ENCODE assay signal across 13 mouse cellular contexts in the genomic region with DNA sequence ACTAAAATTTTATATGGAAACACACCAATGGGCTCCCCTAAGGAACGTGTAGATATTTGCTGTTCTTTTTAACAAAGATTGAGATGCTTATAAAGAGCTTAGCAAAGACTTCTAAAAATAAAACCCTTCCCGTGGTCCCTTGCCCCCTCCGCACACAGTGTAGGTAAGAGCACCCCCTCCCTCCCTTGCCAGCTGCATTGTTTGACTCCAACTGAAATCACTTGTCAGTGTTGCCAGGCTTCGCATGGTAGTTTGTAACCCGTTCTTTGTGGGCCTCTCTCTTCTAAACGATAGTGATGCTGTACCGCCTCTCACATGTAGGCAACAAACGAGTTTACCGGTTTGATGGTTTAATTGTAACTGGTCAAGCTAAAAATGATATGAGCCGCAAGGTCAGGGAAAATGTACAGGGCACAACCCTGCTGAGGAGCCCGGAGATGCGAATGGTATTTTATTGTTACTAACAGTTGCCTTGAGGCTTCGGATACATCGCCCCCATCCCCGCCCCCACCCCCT.
A peak's percentile ranks its signal among the peaks of the same experiment; 100 is the strongest.
DNase-seq lines count a peak whose midpoint lies in the region; ATAC-seq lines count a peak whose summit lies in the region.
"Had no signal": no experiment of that assay in that cellular context is flagged by ENCODE, and none has a peak within 500 bp of the region (broad histone marks: within the 10 kb centered on the region; RNA-seq: fewer than 3 reads in every experiment).

No protein-coding gene starts in this region.

- peaks cover 12% of the 10 kb centered on the region for H3K4me1 ChIP-seq in heart, embryonic 16.5 days (ENCODE audit: control insufficient read depth, insufficient read depth, low read length)
- peaks cover 38% of the 10 kb centered on the region for H3K4me1 ChIP-seq in forebrain, embryonic 10.5 days
- H3K4me1 ChIP-seq in hindbrain, embryonic 13.5 days (replicated peaks): peaks cover 52% of the 10 kb centered on the region
- H3K4me1 ChIP-seq in midbrain, embryonic 15.5 days: peaks cover 38% of the 10 kb centered on the region

- no peak overlapping the region for H3K27ac ChIP-seq in heart, embryonic 16.5 days (ENCODE audit: low read length)
- H3K27ac ChIP-seq in forebrain, embryonic 10.5 days: no peak overlapping the region
- H3K27ac ChIP-seq in hindbrain, embryonic 13.5 days: peak overlapping the region; percentile 23; the same call in 1 of the 2 replicates
- H3K27ac ChIP-seq in midbrain, embryonic 15.5 days: no peak overlapping the region
- H3K27ac ChIP-seq: lung, embryonic 15.5 days had no signal

- peaks cover 4% of the 10 kb centered on the region for H3K27me3 ChIP-seq in heart, embryonic 16.5 days (ENCODE audit: control insufficient read depth, insufficient read depth, low read length)
- H3K27me3 ChIP-seq in forebrain, embryonic 10.5 days (ENCODE audit: poor library complexity, severe bottlenecking): peaks cover 37% of the 10 kb centered on the region
- H3K27me3 ChIP-seq in hindbrain, embryonic 13.5 days: no peaks in the 10 kb centered on the region
- H3K27me3 ChIP-seq in midbrain, embryonic 15.5 days (replicated peaks): no peaks in the 10 kb centered on the region
- H3K27me3 ChIP-seq: lung, embryonic 15.5 days had no signal

- H3K36me3 ChIP-seq in heart, embryonic 16.5 days (ENCODE audit: control insufficient read depth, insufficient read depth): no peaks in the 10 kb centered on the region
- H3K36me3 ChIP-seq in forebrain, embryonic 10.5 days (replicated peaks): no peaks in the 10 kb centered on the region
- H3K36me3 ChIP-seq in hindbrain, embryonic 13.5 days: no peaks in the 10 kb centered on the region
- no peaks in the 10 kb centered on the region for H3K36me3 ChIP-seq in midbrain, embryonic 15.5 days (replicated peaks)
- H3K36me3 ChIP-seq: lung, embryonic 15.5 days had no signal

- WGBS in heart, embryonic 16.5 days: 44% methylated on average over 15 of the region's 15 CpGs
- 24% methylated on average over 15 of the region's 15 CpGs for WGBS in forebrain, embryonic 10.5 days
- 19% methylated on average over 15 of the region's 15 CpGs for WGBS in hindbrain, embryonic 13.5 days
- WGBS in midbrain, embryonic 15.5 days: 13% methylated on average over 15 of the region's 15 CpGs

- 0 out of 2 replicates have a peak overlapping the region, but pooled peaks have one; percentile 13 for H3K4me2 ChIP-seq in heart, embryonic 16.5 days (ENCODE audit: low read depth, low read length)
- peak overlapping the region; percentile 39 for H3K4me2 ChIP-seq in hindbrain, embryonic 13.5 days
- H3K4me2 ChIP-seq in midbrain, embryonic 15.5 days: peak overlapping the region; percentile 29
- H3K4me2 ChIP-seq: lung, embryonic 15.5 days had no signal

- H3K4me3 ChIP-seq in heart, embryonic 16.5 days (ENCODE audit: low read length): no peak overlapping the region
- 0 out of 2 replicates have a peak overlapping the region, but pooled peaks have one; percentile 7 for H3K4me3 ChIP-seq in forebrain, embryonic 10.5 days
- no peak overlapping the region for H3K4me3 ChIP-seq in hindbrain, embryonic 13.5 days
- H3K4me3 ChIP-seq in midbrain, embryonic 15.5 days: no peak overlapping the region
- H3K4me3 ChIP-seq: erythroblast, embryonic 14.5 days; lung, embryonic 15.5 days had no signal

- no peak for ATAC-seq in heart, embryonic 16.5 days (replicated peaks; ENCODE audit: extremely low read depth, insufficient read depth, low FRiP score)
- ATAC-seq in hindbrain, embryonic 13.5 days (ENCODE audit: low FRiP score): 0 out of 2 replicates have a peak, but pooled peaks have one; percentile 52
- ATAC-seq in midbrain, embryonic 15.5 days (replicated peaks): peak; percentile 17; the same call in 1 of the 2 replicates
- no peak for ATAC-seq in activated CD4-positive, CD25-positive, alpha-beta regulatory T cell, adult 4 months

- no peaks in the 10 kb centered on the region for H3K9me3 ChIP-seq in heart, embryonic 16.5 days (replicated peaks; ENCODE audit: control insufficient read depth, low read length)
- H3K9me3 ChIP-seq in forebrain, embryonic 10.5 days: no peaks in the 10 kb centered on the region
- H3K9me3 ChIP-seq in hindbrain, embryonic 13.5 days: no peaks in the 10 kb centered on the region
- H3K9me3 ChIP-seq in midbrain, embryonic 15.5 days: no peaks in the 10 kb centered on the region
- H3K9me3 ChIP-seq: lung, embryonic 15.5 days had no signal

- DNase-seq in heart, adult 9 months (ENCODE audit: low spot score in 2 of 2): no peak
- DNase-seq in forebrain, embryonic 10.5 days (ENCODE audit: extremely low spot score, low spot score): no peak
- no peak for DNase-seq in cerebellum, postnatal 4 days (ENCODE audit: low spot score in 2 of 2)
- no peak for DNase-seq in urinary bladder, postnatal 10 days (ENCODE audit: low spot score)
- DNase-seq: cerebellum, adult 8-10 months; gastrocnemius, postnatal 10 days; kidney, adult 9 months had no signal

- H3K9ac ChIP-seq in heart, embryonic 16.5 days (ENCODE audit: low read length): no peak overlapping the region
- no peak overlapping the region for H3K9ac ChIP-seq in hindbrain, embryonic 13.5 days
- H3K9ac ChIP-seq in midbrain, embryonic 15.5 days: no peak overlapping the region
- H3K9ac ChIP-seq: lung, embryonic 15.5 days had no signal

Comparison
In these comparisons a context has a peak if more than half of its experiments do, and no peak if none do; other contexts are left out.
1. ATAC-seq: peak in hindbrain, embryonic 13.5 days (single experiment) and midbrain, embryonic 15.5 days (single experiment); none in heart, embryonic 16.5 days (single experiment) and activated CD4-positive, CD25-positive, alpha-beta regulatory T cell, adult 4 months (single experiment).
2. Peak in every context shown above with its lines, with median percentiles within 50 percentile points of each other: H3K4me2 ChIP-seq.